Mouse (Mus musculus): ENCODE measurements around the gene Trp53bp1. TPM values are rescaled to one million over a fixed set of nuclear protein-coding genes. Genes with fewer than 3 reads are reported as not detected.
A peak's percentile ranks its signal among the peaks of the same experiment; 100 is the strongest.

Trp53bp1 gene
- polyA plus RNA-seq, 1 experiment from 2014 or later, result 50.3 TPM

GRCm38 (mm10) chr2:121183431-121183830, 87.8 kb downstream of the Trp53bp1 start:
- H3K27ac ChIP-seq (replicated peaks; ENCODE audit: low read depth, low read length), result no peak overlapping the region
- WGBS, result 83% methylated on average over 5 of the region's 5 CpGs
- DNase-seq (ENCODE audit: low spot score) (no peak), ATAC-seq (ENCODE audit: low read depth) (no peak)
- peaks cover 78% of the 10 kb centered on the region for H3K36me3 ChIP-seq (ENCODE audit: control insufficient read depth, insufficient read depth, low read length)
- H3K4me1 ChIP-seq (ENCODE audit: control insufficient read depth, insufficient read depth, low read length), result no peaks in the 10 kb centered on the region
- H3K9me3 ChIP-seq (ENCODE audit: control insufficient read depth, low read length), result no peaks in the 10 kb centered on the region
- H3K4me3 ChIP-seq (ENCODE audit: low read depth, low read length), result no peak overlapping the region
- no peak overlapping the region for H3K9ac ChIP-seq (ENCODE audit: low read depth, low read length)
- no peak overlapping the region for H3K4me2 ChIP-seq (ENCODE audit: low read depth, low read length)
- H3K27me3 ChIP-seq (replicated peaks; ENCODE audit: control insufficient read depth, insufficient read depth, low read length), result no peaks in the 10 kb centered on the region

- H3K27me3 ChIP-seq (replicated peaks; ENCODE audit: control insufficient read depth, insufficient read depth, low read length), result no peaks in the 10 kb centered on the region
- no peak overlapping the region for H3K4me2 ChIP-seq (ENCODE audit: low read depth, low read length)
- no peak for ATAC-seq (ENCODE audit: low read depth)
- 91% methylated on average over 3 of the region's 3 CpGs for WGBS
- no peaks in the 10 kb centered on the region for H3K9me3 ChIP-seq (ENCODE audit: control insufficient read depth, low read length)
- no peaks in the 10 kb centered on the region for H3K4me1 ChIP-seq (ENCODE audit: control insufficient read depth, insufficient read depth, low read length)
- H3K36me3 ChIP-seq (ENCODE audit: control insufficient read depth, insufficient read depth, low read length), result peaks cover 80% of the 10 kb centered on the region
- H3K4me3 ChIP-seq (ENCODE audit: low read depth, low read length), result no peak overlapping the region
- no peak overlapping the region for H3K9ac ChIP-seq (ENCODE audit: low read depth, low read length)
- H3K27ac ChIP-seq (replicated peaks; ENCODE audit: low read depth, low read length), result no peak overlapping the region
- no peak for DNase-seq (ENCODE audit: low spot score)
Measured at GRCm38 (mm10) chr2:121178828-121179479, 92.3 kb downstream of the Trp53bp1 start.

- DNase-seq (ENCODE audit: low spot score) (peak; percentile 96), ATAC-seq (ENCODE audit: low read depth) (peak; percentile 98)
- under 1% methylated on average over 61 of the region's 66 CpGs for whole genome bisulfite sequencing
- H3K4me2 ChIP-seq (ENCODE audit: low read depth, low read length), result peak within 1 kb of the TSS; percentile 78
- peak within 1 kb of the TSS; percentile 86 for H3K9ac ChIP-seq (ENCODE audit: low read depth, low read length)
- H3K36me3 ChIP-seq (ENCODE audit: control insufficient read depth, insufficient read depth, low read length), result peaks cover 39% of the 10 kb centered on the region
- H3K4me1 ChIP-seq (ENCODE audit: control insufficient read depth, insufficient read depth, low read length), result peaks cover 19% of the 10 kb centered on the region
- peak within 1 kb of the TSS; percentile 81 for H3K27ac ChIP-seq (replicated peaks; ENCODE audit: low read depth, low read length)
- no peaks in the 10 kb centered on the region for H3K27me3 ChIP-seq (replicated peaks; ENCODE audit: control insufficient read depth, insufficient read depth, low read length)
- H3K4me3 ChIP-seq (ENCODE audit: low read depth, low read length), result peak within 1 kb of the TSS; percentile 87
- H3K9me3 ChIP-seq (ENCODE audit: control insufficient read depth, low read length), result no peaks in the 10 kb centered on the region
Measured at GRCm38 (mm10) chr2:121170980-121171742, 100.0 kb downstream of the Trp53bp1 start, which contains the start of gene Zscan29. Gene Zscan29 (minus strand): TSS chr2:121171125.

GRCm38 (mm10) chr2:121170481-121170971, 100.7 kb downstream of the Trp53bp1 start, which contains the start of gene Tubgcp4:
Gene Tubgcp4 (plus strand): TSS chr2:121170654.
- H3K9ac ChIP-seq (ENCODE audit: low read depth, low read length), result peak within 1 kb of the TSS; percentile 86
- ATAC-seq (ENCODE audit: low read depth), result peak; percentile 43

GRCm38 (mm10) chr2:121169902-121170301, 101.3 kb downstream of the Trp53bp1 start:
- no peaks in the 10 kb centered on the region for H3K9me3 ChIP-seq (ENCODE audit: control insufficient read depth, low read length)
- 5% methylated on average over 9 of the region's 9 CpGs for WGBS
- H3K27me3 ChIP-seq (replicated peaks; ENCODE audit: control insufficient read depth, insufficient read depth, low read length), result no peaks in the 10 kb centered on the region
- H3K4me2 ChIP-seq (ENCODE audit: low read depth, low read length), result peak overlapping the region; percentile 78
- no peak for ATAC-seq (ENCODE audit: low read depth)
- H3K27ac ChIP-seq (replicated peaks; ENCODE audit: low read depth, low read length), result no peak overlapping the region
- peak overlapping the region; percentile 87 for H3K4me3 ChIP-seq (ENCODE audit: low read depth, low read length)
- peaks cover 34% of the 10 kb centered on the region for H3K36me3 ChIP-seq (ENCODE audit: control insufficient read depth, insufficient read depth, low read length)
- H3K4me1 ChIP-seq (ENCODE audit: control insufficient read depth, insufficient read depth, low read length), result peaks cover 19% of the 10 kb centered on the region
- peak; percentile 17 for DNase-seq (ENCODE audit: low spot score)
- H3K9ac ChIP-seq (ENCODE audit: low read depth, low read length), result peak overlapping the region; percentile 86

More at GRCm38 (mm10) chr2:121170481-121170971, 100.7 kb downstream of the Trp53bp1 start, which contains the start of gene Tubgcp4:
- under 1% methylated on average over 34 of the region's 38 CpGs for whole genome bisulfite sequencing
- Histone ChIP-seq H3K4me1 (ENCODE audit: control insufficient read depth, insufficient read depth, low read length) (peaks cover 19% of the 10 kb centered on the region), H3K36me3 (ENCODE audit: control insufficient read depth, insufficient read depth, low read length) (peaks cover 36% of the 10 kb centered on the region), H3K27ac (replicated peaks; ENCODE audit: low read depth, low read length) (peak within 1 kb of the TSS; percentile 81), H3K9me3 (ENCODE audit: control insufficient read depth, low read length) (no peaks in the 10 kb centered on the region), H3K4me2 (ENCODE audit: low read depth, low read length) (peak within 1 kb of the TSS; percentile 78), H3K4me3 (ENCODE audit: low read depth, low read length) (peak within 1 kb of the TSS; percentile 87), H3K27me3 (replicated peaks; ENCODE audit: control insufficient read depth, insufficient read depth, low read length) (no peaks in the 10 kb centered on the region)
- DNase-seq (ENCODE audit: low spot score), result peak; percentile 44

- Histone ChIP-seq H3K27me3 (replicated peaks; ENCODE audit: control insufficient read depth, insufficient read depth, low read length) (no peaks in the 10 kb centered on the region), H3K27ac (replicated peaks; ENCODE audit: low read depth, low read length) (no peak overlapping the region), H3K36me3 (ENCODE audit: control insufficient read depth, insufficient read depth, low read length) (peaks cover 34% of the 10 kb centered on the region), H3K9ac (ENCODE audit: low read depth, low read length) (peak overlapping the region; percentile 86), H3K4me3 (ENCODE audit: low read depth, low read length) (peak overlapping the region; percentile 87), H3K4me2 (ENCODE audit: low read depth, low read length) (peak overlapping the region; percentile 78), H3K9me3 (ENCODE audit: control insufficient read depth, low read length) (no peaks in the 10 kb centered on the region), H3K4me1 (ENCODE audit: control insufficient read depth, insufficient read depth, low read length) (peaks cover 19% of the 10 kb centered on the region)
- WGBS, result 46% methylated on average over 4 of the region's 4 CpGs
- no peak for DNase-seq (ENCODE audit: low spot score)
- ATAC-seq (ENCODE audit: low read depth), result no peak
Measured at GRCm38 (mm10) chr2:121169173-121169572, 102.0 kb downstream of the Trp53bp1 start.

- Histone ChIP-seq H3K4me1 (ENCODE audit: control insufficient read depth, insufficient read depth, low read length) (no peaks in the 10 kb centered on the region), H3K9me3 (ENCODE audit: control insufficient read depth, low read length) (no peaks in the 10 kb centered on the region), H3K27ac (replicated peaks; ENCODE audit: low read depth, low read length) (no peak overlapping the region), H3K4me3 (ENCODE audit: low read depth, low read length) (no peak overlapping the region), H3K27me3 (replicated peaks; ENCODE audit: control insufficient read depth, insufficient read depth, low read length) (no peaks in the 10 kb centered on the region), H3K9ac (ENCODE audit: low read depth, low read length) (no peak overlapping the region), H3K4me2 (ENCODE audit: low read depth, low read length) (no peak overlapping the region), H3K36me3 (ENCODE audit: control insufficient read depth, insufficient read depth, low read length) (peaks cover 55% of the 10 kb centered on the region)
- ATAC-seq (ENCODE audit: low read depth) (no peak), DNase-seq (ENCODE audit: low spot score) (no peak)
- 89% methylated on average over 3 of the region's 3 CpGs for WGBS
Measured at GRCm38 (mm10) chr2:121153100-121153499, 118.1 kb downstream of the Trp53bp1 start.

GRCm38 (mm10) chr2:121149679-121150078, 121.5 kb downstream of the Trp53bp1 start:
- WGBS, result 78% methylated on average over 5 of the region's 5 CpGs
- Histone ChIP-seq H3K36me3 (ENCODE audit: control insufficient read depth, insufficient read depth, low read length) (peaks cover 56% of the 10 kb centered on the region), H3K27ac (replicated peaks; ENCODE audit: low read depth, low read length) (no peak overlapping the region), H3K27me3 (replicated peaks; ENCODE audit: control insufficient read depth, insufficient read depth, low read length) (no peaks in the 10 kb centered on the region), H3K9me3 (ENCODE audit: control insufficient read depth, low read length) (no peaks in the 10 kb centered on the region), H3K9ac (ENCODE audit: low read depth, low read length) (no peak overlapping the region), H3K4me1 (ENCODE audit: control insufficient read depth, insufficient read depth, low read length) (no peaks in the 10 kb centered on the region), H3K4me2 (ENCODE audit: low read depth, low read length) (no peak overlapping the region), H3K4me3 (ENCODE audit: low read depth, low read length) (no peak overlapping the region)
- ATAC-seq (ENCODE audit: low read depth) (no peak), DNase-seq (ENCODE audit: low spot score) (no peak)

Data from embryonic facial prominence, embryonic 14.5 days (tissue).